Mouse (Mus musculus) heart, postnatal 0 days (tissue): Measurements from ENCODE around the gene Actc1. TPM values are rescaled to one million over a fixed set of nuclear protein-coding genes. Genes with fewer than 3 reads are reported as not detected.
A peak's percentile ranks its signal among the peaks of the same experiment; 100 is the strongest.

Experiments used
- ATAC-seq: fragments of 200-750 bp; cut with Nextera tagmentation; 2 replicates; pipeline ENCODE4 v1.8.0; 2017; ENCODE audit warnings: low read depth, moderate number of reproducible peaks, moderate library complexity; ENCODE audit not compliant: insufficient read depth
- DNase-seq: peaks from one replicate; pipeline ENCODE4 v3.0.0-alpha.2; 2016; ENCODE audit warnings: low spot score
- H3K27ac ChIP-seq: fragments of 300-500 bp; sonication (generic); 2 replicates; pipeline ENCODE4 v1.5.1; 2014; ENCODE audit warnings: low read depth, mild to moderate bottlenecking
- H3K27me3 ChIP-seq: fragments of 300-500 bp; sonication (generic); 2 replicates; pipeline ENCODE4 v1.6.1; 2014; ENCODE audit warnings: low read length, mixed read lengths; ENCODE audit not compliant: control insufficient read depth, insufficient read depth
- H3K36me3 ChIP-seq: fragments of 300-500 bp; sonication (generic); replicated peaks from 2 replicates; pipeline ENCODE4 v1.6.1; 2014; ENCODE audit warnings: low read length, mixed read lengths; ENCODE audit not compliant: control insufficient read depth, insufficient read depth
- H3K4me1 ChIP-seq: fragments of 300-500 bp; sonication (generic); 2 replicates; pipeline ENCODE4 v1.6.1; 2014; ENCODE audit warnings: antibody characterized with exemption; ENCODE audit not compliant: control insufficient read depth, insufficient read depth
- H3K4me2 ChIP-seq: fragments of 300-500 bp; sonication (generic); 2 replicates; pipeline ENCODE4 v1.6.1; 2014; ENCODE audit warnings: low read depth, mild to moderate bottlenecking, low read length, moderate library complexity
- H3K4me3 ChIP-seq: fragments of 300-500 bp; sonication (generic); 2 replicates; pipeline ENCODE4 v1.5.1; 2014; ENCODE audit warnings: low read depth, low read length
- H3K9ac ChIP-seq: fragments of 300-500 bp; sonication (generic); replicated peaks from 2 replicates; pipeline ENCODE4 v1.6.1; 2014; ENCODE audit warnings: low read depth, low read length, mixed read lengths
- H3K9me3 ChIP-seq: fragments of 300-500 bp; sonication (generic); replicated peaks from 2 replicates; pipeline ENCODE4 v1.6.1; 2016; ENCODE audit warnings: low read length; ENCODE audit not compliant: control insufficient read depth
- CTCF ChIP-seq: IDR thresholded peaks from 2 replicates; pipeline ENCODE4 v1.5.1; 2016; ENCODE audit warnings: antibody characterized with exemption, control low read depth, low read depth
- EP300 ChIP-seq: IDR thresholded peaks from 2 replicates; pipeline ENCODE4 v1.6.1; 2016; ENCODE audit warnings: antibody characterized with exemption, low read depth
- WGBS: fragments of 180-500 bp; shearing (Covaris S2); extraction: QIAGEN DNeasy Blood & Tissue Kit; methylation state at CpG from one replicate; pipeline ENCODE4 v1.1.7; 2014; 5-methylcytosine and 5-hydroxymethylcytosine counted together
- polyA plus RNA-seq: library from polyadenylated mRNA; unstranded; fragments of >200 nt; fragmentation: Nextera tagmentation; extraction: Ambion mirVana; gene quantifications from 2 replicates; pipeline ENCODE4 v1.2.1, GENCODE M21; 2015
- total RNA-seq: library from RNA; depleted of rRNA; stranded (reverse); fragments of >200 nt; gene quantifications from 2 replicates; pipeline ENCODE4 v1.2.3, GENCODE M21; 2014; ENCODE audit warnings: low replicate concordance

Gene Actc1
- total and polyA plus RNA-seq, 2 experiments from 2014 or later, result 20,690 to 21,577 TPM

GRCm38 (mm10) chr2:114096570-114096969 lies 43.2 kb upstream of the Actc1 start:
- DNase-seq (no peak), ATAC-seq (no peak)
- H3K9me3 ChIP-seq, result no peaks in the 10 kb centered on the region
- 73% methylated on average over 1 of the region's 1 CpGs for WGBS
- no peak overlapping the region for H3K4me2 ChIP-seq
- no peak overlapping the region for H3K9ac ChIP-seq
- no peak for TF ChIP-seq CTCF
- no peak for TF ChIP-seq EP300
- peaks cover 15% of the 10 kb centered on the region for H3K36me3 ChIP-seq
- H3K27ac ChIP-seq, result no peak overlapping the region
- H3K4me3 ChIP-seq, result no peak overlapping the region
- H3K4me1 ChIP-seq, result no peaks in the 10 kb centered on the region
- H3K27me3 ChIP-seq, result no peaks in the 10 kb centered on the region

DNA sequence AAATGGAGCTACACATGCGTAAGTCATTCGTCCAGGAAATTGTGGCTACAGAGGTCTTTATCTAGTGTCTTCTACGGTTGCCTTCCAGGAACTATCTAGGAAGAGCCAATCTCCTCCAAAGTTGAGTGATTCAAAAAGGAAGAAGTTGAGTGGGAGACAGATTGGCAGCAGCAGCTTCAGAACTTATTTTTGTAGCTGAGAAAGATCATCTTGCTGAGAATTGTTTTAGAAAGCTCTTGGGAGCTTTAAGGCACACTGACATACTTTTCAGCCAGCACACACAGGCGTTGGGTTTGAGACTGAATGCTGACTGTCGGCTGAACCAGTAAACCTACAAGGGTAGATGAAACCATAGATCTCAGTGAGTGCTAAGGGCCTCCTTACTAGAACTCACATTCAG lies 42.0 kb upstream of the Actc1 start:
- H3K4me1 ChIP-seq, result no peaks in the 10 kb centered on the region
- H3K27me3 ChIP-seq, result no peaks in the 10 kb centered on the region
- ATAC-seq (no peak), DNase-seq (no peak)
- WGBS, result 71% methylated on average over 5 of the region's 5 CpGs
- TF ChIP-seq CTCF (no peak), EP300 (no peak)
- H3K9me3 ChIP-seq, result no peaks in the 10 kb centered on the region
- H3K27ac ChIP-seq, result no peak overlapping the region
- peaks cover 4% of the 10 kb centered on the region for H3K36me3 ChIP-seq
- no peak overlapping the region for H3K4me3 ChIP-seq
- no peak overlapping the region for H3K9ac ChIP-seq
- no peak overlapping the region for H3K4me2 ChIP-seq

GRCm38 (mm10) chr2:114094696-114095095 lies 41.3 kb upstream of the Actc1 start:
- no peak overlapping the region for H3K9ac ChIP-seq
- ATAC-seq (no peak), DNase-seq (no peak)
- no peak overlapping the region for H3K27ac ChIP-seq
- no peak; the same call in 1 of the 2 replicates for TF ChIP-seq CTCF
- no peaks in the 10 kb centered on the region for H3K36me3 ChIP-seq
- WGBS, result 86% methylated on average over 1 of the region's 1 CpGs
- no peak overlapping the region for H3K4me3 ChIP-seq
- H3K27me3 ChIP-seq, result no peaks in the 10 kb centered on the region
- no peaks in the 10 kb centered on the region for H3K4me1 ChIP-seq
- H3K4me2 ChIP-seq, result no peak overlapping the region
- H3K9me3 ChIP-seq, result no peaks in the 10 kb centered on the region

GRCm38 (mm10) chr2:114093577-114093976 lies 40.2 kb upstream of the Actc1 start:
- no peaks in the 10 kb centered on the region for H3K27me3 ChIP-seq
- TF ChIP-seq EP300 (no peak), CTCF (no peak)
- no peak overlapping the region for H3K4me2 ChIP-seq
- ATAC-seq (no peak), DNase-seq (no peak)
- no peaks in the 10 kb centered on the region for H3K4me1 ChIP-seq
- no peaks in the 10 kb centered on the region for H3K9me3 ChIP-seq
- no peak overlapping the region for H3K4me3 ChIP-seq
- WGBS, result 71% methylated on average over 9 of the region's 9 CpGs
- H3K36me3 ChIP-seq, result no peaks in the 10 kb centered on the region
- H3K9ac ChIP-seq, result no peak overlapping the region
- H3K27ac ChIP-seq, result no peak overlapping the region

DNA sequence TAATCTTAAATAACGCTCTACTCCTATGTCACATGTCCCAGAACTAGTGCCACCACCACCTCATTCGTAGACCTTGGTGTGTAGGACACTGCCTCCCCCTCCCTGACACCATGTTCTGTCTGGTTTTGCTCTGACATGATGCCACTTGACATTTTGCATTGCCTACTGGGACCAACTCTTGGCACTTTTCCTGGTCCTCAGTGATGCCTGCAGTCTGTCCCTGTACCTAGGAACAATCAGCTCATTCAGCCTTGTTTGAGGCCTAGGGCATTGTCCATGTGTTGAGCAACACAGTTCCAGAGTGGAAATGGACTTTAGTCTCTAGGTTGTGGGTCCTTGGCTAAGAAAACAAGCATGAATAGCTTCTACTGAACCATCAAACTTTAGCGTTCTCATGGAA lies 36.5 kb upstream of the Actc1 start:
- Histone ChIP-seq H3K27ac (no peak overlapping the region), H3K4me3 (no peak overlapping the region), H3K4me2 (no peak overlapping the region), H3K4me1 (no peaks in the 10 kb centered on the region), H3K27me3 (no peaks in the 10 kb centered on the region), H3K9ac (no peak overlapping the region), H3K36me3 (no peaks in the 10 kb centered on the region), H3K9me3 (no peaks in the 10 kb centered on the region)
- TF ChIP-seq CTCF (no peak), EP300 (no peak)
- ATAC-seq (peak; percentile 54; the same call in 1 of the 2 replicates), DNase-seq (peak; percentile 28)
- WGBS, result 69% methylated on average over 3 of the region's 3 CpGs

GRCm38 (mm10) chr2:114087271-114087670 lies 33.9 kb upstream of the Actc1 start:
- Histone ChIP-seq H3K9me3 (no peaks in the 10 kb centered on the region), H3K27me3 (no peaks in the 10 kb centered on the region), H3K4me2 (no peak overlapping the region), H3K36me3 (no peaks in the 10 kb centered on the region), H3K9ac (no peak overlapping the region), H3K4me3 (no peak overlapping the region), H3K27ac (no peak overlapping the region), H3K4me1 (no peaks in the 10 kb centered on the region)
- no peak for ATAC-seq
- DNase-seq, result no peak
- WGBS, result 36% methylated on average over 1 of the region's 1 CpGs
- no peak for TF ChIP-seq EP300
- no peak for TF ChIP-seq CTCF
